Mouse (Mus musculus): ENCODE data around the gene Ttyh1. TPM values are rescaled to one million over a fixed set of nuclear protein-coding genes. Genes with fewer than 3 reads are reported as not detected.

Ttyh1 gene
- 0.70 and 0.87 TPM in 2 replicates for polyA plus RNA-seq (2014; fragmentation: Nextera tagmentation; extraction: Ambion mirVana)

DNA sequence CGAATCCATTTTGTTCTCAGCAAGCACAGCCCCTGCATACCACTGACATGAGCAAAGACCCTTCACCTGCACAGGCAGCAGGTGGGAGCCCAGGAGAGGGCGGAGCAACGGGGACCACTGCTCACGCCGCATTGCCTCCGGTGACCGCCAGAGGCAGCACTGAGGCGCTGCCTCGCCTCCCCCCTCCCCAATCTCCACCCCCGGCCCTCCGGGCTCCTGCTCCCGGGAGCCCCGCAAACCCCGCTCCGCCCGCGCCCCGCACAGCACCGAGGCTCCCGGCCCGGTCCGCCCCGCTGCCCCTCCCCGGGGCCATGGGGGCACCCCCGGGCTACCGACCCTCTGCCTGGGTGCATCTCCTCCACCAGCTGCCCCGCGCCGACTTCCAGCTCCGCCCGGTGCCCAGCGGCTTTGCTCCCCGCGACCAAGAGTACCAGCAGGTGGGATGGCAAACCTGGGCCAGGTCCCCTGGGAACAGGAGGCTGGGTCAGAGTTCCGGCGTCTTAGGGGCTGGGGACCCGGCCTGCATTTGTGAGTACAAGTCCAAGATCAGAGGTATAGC, at the start of gene Ttyh1:
Ttyh1 (plus strand) TSS at position 65 of the 559 bp plus-strand sequence.
- H3K27ac ChIP-seq (ENCODE audit: low read depth, low read length), result no peak within 1 kb of the TSS
- H3K27me3 ChIP-seq (ENCODE audit: control insufficient read depth, insufficient read depth, low read length), result peaks cover 34% of the 10 kb centered on the region
- no peak for ATAC-seq (replicated peaks; ENCODE audit: insufficient number of reproducible peaks, low FRiP score, low TSS enrichment)

GRCm38 (mm10) chr7:4071066-4071465, 48.1 kb upstream of the Ttyh1 start:
- Histone ChIP-seq H3K4me1 (ENCODE audit: control insufficient read depth, insufficient read depth, low read length) (no peaks in the 10 kb centered on the region), H3K27me3 (ENCODE audit: control insufficient read depth, insufficient read depth, low read length) (no peaks in the 10 kb centered on the region), H3K9ac (ENCODE audit: low read depth, low read length) (no peak overlapping the region), H3K27ac (ENCODE audit: low read depth, low read length) (no peak overlapping the region), H3K9me3 (replicated peaks; ENCODE audit: control insufficient read depth, low read length) (no peaks in the 10 kb centered on the region), H3K36me3 (ENCODE audit: control insufficient read depth, insufficient read depth, low read length) (no peaks in the 10 kb centered on the region), H3K4me3 (ENCODE audit: low read depth, low read length) (no peak overlapping the region), H3K4me2 (no peak overlapping the region)
- WGBS (ENCODE audit: insufficient replicate concordance), result 78% methylated on average over 6 of the region's 6 CpGs
- no peak for ATAC-seq (replicated peaks; ENCODE audit: insufficient number of reproducible peaks, low FRiP score, low TSS enrichment)

More for the DNA sequence above, at the start of gene Ttyh1:
- WGBS (ENCODE audit: insufficient replicate concordance), result 1% methylated on average over 36 of the region's 37 CpGs
- Histone ChIP-seq H3K36me3 (ENCODE audit: control insufficient read depth, insufficient read depth, low read length) (no peaks in the 10 kb centered on the region), H3K4me1 (ENCODE audit: control insufficient read depth, insufficient read depth, low read length) (peaks cover 4% of the 10 kb centered on the region; the same call in 1 of the 2 replicates), H3K9ac (ENCODE audit: low read depth, low read length) (no peak within 1 kb of the TSS; the same call in 1 of the 2 replicates), H3K4me3 (ENCODE audit: low read depth, low read length) (peak within 1 kb of the TSS; percentile 40), H3K9me3 (replicated peaks; ENCODE audit: control insufficient read depth, low read length) (no peaks in the 10 kb centered on the region), H3K4me2 (peak within 1 kb of the TSS; percentile 68)

DNA sequence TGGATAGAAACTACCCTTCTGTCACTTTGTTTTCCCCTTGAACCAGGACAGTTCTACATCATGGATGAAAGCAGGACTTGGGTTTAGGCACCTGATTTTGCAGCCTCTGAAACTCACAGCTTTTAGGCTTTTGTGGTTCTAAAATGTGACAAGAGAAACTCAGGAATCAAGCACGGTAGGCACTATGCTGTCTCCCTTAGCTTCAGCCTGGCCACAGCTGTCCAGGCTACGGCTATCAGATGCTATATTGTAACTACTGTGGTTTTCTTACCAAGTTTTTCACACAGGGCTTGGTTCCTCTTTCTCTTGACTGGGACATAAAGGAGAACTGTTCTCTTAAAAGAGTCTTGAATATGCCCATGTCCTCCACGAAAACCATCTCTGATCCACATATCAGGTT, 46.1 kb upstream of the Ttyh1 start:
- 65% methylated on average over 3 of the region's 3 CpGs for WGBS (ENCODE audit: insufficient replicate concordance)
- no peak for ATAC-seq (replicated peaks; ENCODE audit: insufficient number of reproducible peaks, low FRiP score, low TSS enrichment)
- H3K27me3 ChIP-seq (ENCODE audit: control insufficient read depth, insufficient read depth, low read length), result no peaks in the 10 kb centered on the region
- no peaks in the 10 kb centered on the region for H3K9me3 ChIP-seq (replicated peaks; ENCODE audit: control insufficient read depth, low read length)
- no peak overlapping the region for H3K4me3 ChIP-seq (ENCODE audit: low read depth, low read length)
- no peaks in the 10 kb centered on the region for H3K4me1 ChIP-seq (ENCODE audit: control insufficient read depth, insufficient read depth, low read length)
- H3K9ac ChIP-seq (ENCODE audit: low read depth, low read length), result no peak overlapping the region
- H3K4me2 ChIP-seq, result no peak overlapping the region
- H3K27ac ChIP-seq (ENCODE audit: low read depth, low read length), result no peak overlapping the region
- no peaks in the 10 kb centered on the region for H3K36me3 ChIP-seq (ENCODE audit: control insufficient read depth, insufficient read depth, low read length)

DNA sequence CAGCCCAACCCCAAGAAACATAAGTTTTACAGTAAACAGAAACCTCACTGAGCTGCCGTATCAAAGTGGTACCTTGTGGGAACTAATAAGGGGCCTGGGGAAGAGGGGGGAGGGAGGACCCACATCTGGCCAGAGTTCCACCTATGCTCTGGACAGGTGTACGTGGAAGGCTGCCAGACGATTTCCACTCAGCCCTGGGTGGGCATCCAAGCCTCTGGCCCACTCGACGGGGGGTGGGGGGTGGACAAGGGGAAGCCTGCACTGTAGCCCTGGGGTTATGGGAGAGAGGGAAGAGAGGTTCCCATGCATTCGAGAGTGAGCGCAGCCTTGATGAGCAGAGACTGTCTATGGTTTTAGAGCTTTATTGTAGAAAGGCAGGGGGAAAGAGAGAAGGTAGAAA, 39.7 kb upstream of the Ttyh1 start:
- Histone ChIP-seq H3K36me3 (ENCODE audit: control insufficient read depth, insufficient read depth, low read length) (no peaks in the 10 kb centered on the region), H3K27me3 (ENCODE audit: control insufficient read depth, insufficient read depth, low read length) (no peaks in the 10 kb centered on the region), H3K4me2 (no peak overlapping the region), H3K27ac (ENCODE audit: low read depth, low read length) (no peak overlapping the region), H3K4me3 (ENCODE audit: low read depth, low read length) (no peak overlapping the region), H3K4me1 (ENCODE audit: control insufficient read depth, insufficient read depth, low read length) (no peaks in the 10 kb centered on the region), H3K9me3 (replicated peaks; ENCODE audit: control insufficient read depth, low read length) (no peaks in the 10 kb centered on the region), H3K9ac (ENCODE audit: low read depth, low read length) (no peak overlapping the region)
- WGBS (ENCODE audit: insufficient replicate concordance), result 79% methylated on average over 7 of the region's 7 CpGs
- no peak for ATAC-seq (replicated peaks; ENCODE audit: insufficient number of reproducible peaks, low FRiP score, low TSS enrichment)

DNA sequence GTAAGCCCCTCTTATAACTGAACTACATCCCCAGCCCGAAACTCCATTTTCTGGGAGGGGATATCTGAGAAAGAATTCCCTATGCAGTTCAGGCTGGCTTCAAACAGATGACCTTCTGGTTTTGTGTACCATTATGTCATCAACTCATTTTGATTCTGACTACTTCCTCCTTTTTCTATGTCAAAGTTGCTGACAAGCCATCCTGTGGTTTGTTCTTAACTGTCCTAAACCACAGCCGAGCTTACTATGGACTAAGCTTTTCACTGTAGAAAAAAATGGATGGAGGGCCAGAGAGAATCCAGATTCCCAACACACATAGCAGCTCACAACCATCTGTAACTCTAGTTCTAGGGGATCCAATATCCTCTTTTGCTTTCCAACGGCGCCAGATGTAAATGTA, 38.7 kb upstream of the Ttyh1 start:
- H3K36me3 ChIP-seq (ENCODE audit: control insufficient read depth, insufficient read depth, low read length), result no peaks in the 10 kb centered on the region
- H3K4me3 ChIP-seq (ENCODE audit: low read depth, low read length), result no peak overlapping the region
- no peaks in the 10 kb centered on the region for H3K4me1 ChIP-seq (ENCODE audit: control insufficient read depth, insufficient read depth, low read length)
- H3K27me3 ChIP-seq (ENCODE audit: control insufficient read depth, insufficient read depth, low read length), result no peaks in the 10 kb centered on the region
- H3K27ac ChIP-seq (ENCODE audit: low read depth, low read length), result no peak overlapping the region
- H3K9me3 ChIP-seq (replicated peaks; ENCODE audit: control insufficient read depth, low read length), result no peaks in the 10 kb centered on the region
- WGBS (ENCODE audit: insufficient replicate concordance), result 79% methylated on average over 4 of the region's 4 CpGs
- no peak overlapping the region for H3K4me2 ChIP-seq
- no peak for ATAC-seq (replicated peaks; ENCODE audit: insufficient number of reproducible peaks, low FRiP score, low TSS enrichment)
- no peak overlapping the region for H3K9ac ChIP-seq (ENCODE audit: low read depth, low read length)

GRCm38 (mm10) chr7:4081706-4082105, 37.5 kb upstream of the Ttyh1 start:
- H3K9ac ChIP-seq (ENCODE audit: low read depth, low read length), result no peak overlapping the region
- H3K9me3 ChIP-seq (replicated peaks; ENCODE audit: control insufficient read depth, low read length), result no peaks in the 10 kb centered on the region
- no peaks in the 10 kb centered on the region for H3K36me3 ChIP-seq (ENCODE audit: control insufficient read depth, insufficient read depth, low read length)
- ATAC-seq (replicated peaks; ENCODE audit: insufficient number of reproducible peaks, low FRiP score, low TSS enrichment), result no peak
- no peak overlapping the region for H3K27ac ChIP-seq (ENCODE audit: low read depth, low read length)
- H3K4me1 ChIP-seq (ENCODE audit: control insufficient read depth, insufficient read depth, low read length), result no peaks in the 10 kb centered on the region
- H3K4me3 ChIP-seq (ENCODE audit: low read depth, low read length), result no peak overlapping the region
- H3K27me3 ChIP-seq (ENCODE audit: control insufficient read depth, insufficient read depth, low read length), result no peaks in the 10 kb centered on the region
- no peak overlapping the region for H3K4me2 ChIP-seq

GRCm38 (mm10) chr7:4082804-4083203, 36.4 kb upstream of the Ttyh1 start:
- no peak overlapping the region for H3K4me3 ChIP-seq (ENCODE audit: low read depth, low read length)
- WGBS (ENCODE audit: insufficient replicate concordance), result 43% methylated on average over 2 of the region's 2 CpGs
- H3K9me3 ChIP-seq (replicated peaks; ENCODE audit: control insufficient read depth, low read length), result no peaks in the 10 kb centered on the region
- no peaks in the 10 kb centered on the region for H3K4me1 ChIP-seq (ENCODE audit: control insufficient read depth, insufficient read depth, low read length)
- H3K36me3 ChIP-seq (ENCODE audit: control insufficient read depth, insufficient read depth, low read length), result no peaks in the 10 kb centered on the region
- H3K27me3 ChIP-seq (ENCODE audit: control insufficient read depth, insufficient read depth, low read length), result no peaks in the 10 kb centered on the region
- ATAC-seq (replicated peaks; ENCODE audit: insufficient number of reproducible peaks, low FRiP score, low TSS enrichment), result no peak
- no peak overlapping the region for H3K27ac ChIP-seq (ENCODE audit: low read depth, low read length)
- no peak overlapping the region for H3K9ac ChIP-seq (ENCODE audit: low read depth, low read length)
- H3K4me2 ChIP-seq, result no peak overlapping the region

GRCm38 (mm10) chr7:4084161-4084560, 35.0 kb upstream of the Ttyh1 start:
- Histone ChIP-seq H3K4me1 (ENCODE audit: control insufficient read depth, insufficient read depth, low read length) (no peaks in the 10 kb centered on the region), H3K4me3 (ENCODE audit: low read depth, low read length) (no peak overlapping the region), H3K9ac (ENCODE audit: low read depth, low read length) (no peak overlapping the region), H3K27ac (ENCODE audit: low read depth, low read length) (no peak overlapping the region), H3K9me3 (replicated peaks; ENCODE audit: control insufficient read depth, low read length) (no peaks in the 10 kb centered on the region), H3K4me2 (no peak overlapping the region), H3K36me3 (ENCODE audit: control insufficient read depth, insufficient read depth, low read length) (no peaks in the 10 kb centered on the region), H3K27me3 (ENCODE audit: control insufficient read depth, insufficient read depth, low read length) (no peaks in the 10 kb centered on the region)
- WGBS (ENCODE audit: insufficient replicate concordance), result 71% methylated on average over 6 of the region's 6 CpGs
- no peak for ATAC-seq (replicated peaks; ENCODE audit: insufficient number of reproducible peaks, low FRiP score, low TSS enrichment)

DNA sequence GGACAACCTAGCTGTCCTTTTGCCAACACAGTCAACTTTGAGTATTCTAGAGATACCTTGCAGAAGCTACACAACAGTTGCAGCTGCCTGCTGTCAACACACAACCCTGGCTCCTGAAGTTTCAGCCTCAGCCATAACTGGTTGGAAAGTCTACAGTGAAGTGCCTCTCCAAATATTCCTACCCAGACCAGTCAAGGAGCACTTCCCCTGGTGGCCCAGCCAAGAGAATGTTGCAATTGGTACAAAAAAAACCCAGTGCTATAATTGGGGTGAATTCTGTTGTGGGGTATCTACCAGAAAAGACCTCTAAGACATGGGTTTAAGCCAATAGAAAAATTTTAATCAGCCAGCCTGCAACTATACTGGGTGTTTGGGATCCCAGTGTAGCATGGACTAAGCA, 33.6 kb upstream of the Ttyh1 start:
- no peak for ATAC-seq (replicated peaks; ENCODE audit: insufficient number of reproducible peaks, low FRiP score, low TSS enrichment)
- H3K27me3 ChIP-seq (ENCODE audit: control insufficient read depth, insufficient read depth, low read length), result no peaks in the 10 kb centered on the region
- no peaks in the 10 kb centered on the region for H3K36me3 ChIP-seq (ENCODE audit: control insufficient read depth, insufficient read depth, low read length)
- no peak overlapping the region for H3K4me2 ChIP-seq
- H3K4me3 ChIP-seq (ENCODE audit: low read depth, low read length), result no peak overlapping the region
- no peak overlapping the region for H3K9ac ChIP-seq (ENCODE audit: low read depth, low read length)
- no peaks in the 10 kb centered on the region for H3K9me3 ChIP-seq (replicated peaks; ENCODE audit: control insufficient read depth, low read length)
- H3K4me1 ChIP-seq (ENCODE audit: control insufficient read depth, insufficient read depth, low read length), result no peaks in the 10 kb centered on the region
- no peak overlapping the region for H3K27ac ChIP-seq (ENCODE audit: low read depth, low read length)

Data from heart, embryonic 11.5 days (tissue).